Mouse (Mus musculus) brain, embryonic 14.5 days (tissue): ENCODE results near the gene Rcc1.

Experiments
- CTCF ChIP-seq: fragments of 200-500 bp; IDR thresholded peaks from 2 replicates; pipeline ENCODE4 v1.5.1; 2012; ENCODE audit warnings: inconsistent platforms, mild to moderate bottlenecking, moderate library complexity, borderline replicate concordance; ENCODE audit not compliant: insufficient read depth, insufficient read length; ENCODE audit errors: extremely low read depth
- POLR2A ChIP-seq: fragments of 200-500 bp; IDR thresholded peaks from 2 replicates; pipeline ENCODE4 v1.6.1; 2012; ENCODE audit warnings: mild to moderate bottlenecking, inconsistent platforms, borderline replicate concordance; ENCODE audit not compliant: poor library complexity, insufficient read depth, insufficient read length, severe bottlenecking; ENCODE audit errors: extremely low read depth

- TF ChIP-seq POLR2A (no peak), CTCF (no peak)
These were observed 2.0 kb downstream of the Rcc1 start for GRCm38 (mm10) chr4:132351401-132351800.
